Mouse (Mus musculus): ENCODE data around the gene Nae1. TPM values are rescaled to one million over a fixed set of nuclear protein-coding genes. Genes with fewer than 3 reads are reported as not detected.
A peak's percentile ranks its signal among the peaks of the same experiment; 100 is the strongest.

The Nae1 gene
- total RNA-seq, 1 experiment from 2014 or later = 43.1 TPM

DNA sequence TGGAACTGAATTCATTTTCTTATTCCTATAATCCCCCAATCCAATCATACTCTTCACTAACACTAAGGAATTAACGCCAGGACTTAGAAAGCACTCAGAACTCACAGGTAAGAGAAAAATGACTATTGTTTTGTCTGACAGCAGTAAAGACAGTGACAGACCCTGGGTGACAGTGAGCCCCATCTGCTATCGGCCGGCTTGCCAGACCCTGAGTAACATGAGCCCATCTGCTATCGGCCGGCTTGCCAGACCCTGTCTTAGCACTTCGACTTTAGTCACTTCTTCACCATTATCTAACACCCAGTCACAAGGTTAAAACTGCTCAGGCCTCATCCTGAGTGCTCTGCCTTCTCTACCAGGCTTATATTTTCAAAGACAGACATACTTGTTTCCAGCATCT lies 4.8 kb downstream of the Nae1 start:
- DNase-seq = no peak

DNA sequence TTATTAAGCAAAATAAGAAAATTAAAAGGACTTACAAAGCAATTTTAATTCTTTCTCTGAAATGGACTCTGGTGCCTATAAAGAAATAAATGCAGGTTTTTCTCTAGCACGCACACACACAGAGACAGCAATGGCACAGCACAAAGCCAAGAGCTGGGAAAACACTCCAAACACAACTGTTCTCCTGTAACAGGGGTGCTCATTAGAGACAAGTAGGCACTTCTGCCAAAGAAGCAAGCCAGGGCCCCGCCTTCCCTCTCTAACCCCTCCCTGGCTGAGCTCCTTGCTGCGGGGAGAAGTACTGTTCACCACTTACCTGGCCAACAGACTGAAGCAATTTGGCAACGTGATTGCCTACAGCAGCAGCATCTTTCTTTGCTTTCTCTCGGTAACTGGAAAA lies 16.6 kb downstream of the Nae1 start:
- no peak for DNase-seq

DNA sequence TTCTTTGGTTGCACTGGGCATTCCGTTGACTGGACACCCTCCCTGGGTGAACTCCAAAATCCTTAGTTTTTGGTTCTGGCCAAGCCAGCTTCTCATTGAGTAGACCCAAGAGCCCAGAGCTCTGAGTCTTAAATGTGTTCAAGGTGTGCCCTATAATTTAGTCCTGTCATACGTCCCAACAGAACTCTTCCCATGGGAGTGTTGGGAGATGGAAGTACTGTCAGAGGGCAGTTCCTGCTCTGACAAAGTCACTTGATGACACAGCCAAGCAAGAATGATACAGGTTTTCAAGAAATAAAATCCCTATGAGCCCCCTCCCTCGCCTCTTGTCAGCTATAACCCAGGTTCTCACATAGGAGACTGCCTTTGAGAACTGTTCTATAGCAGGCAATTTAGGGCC lies 24.3 kb downstream of the Nae1 start:
- DNase-seq = no peak

DNA sequence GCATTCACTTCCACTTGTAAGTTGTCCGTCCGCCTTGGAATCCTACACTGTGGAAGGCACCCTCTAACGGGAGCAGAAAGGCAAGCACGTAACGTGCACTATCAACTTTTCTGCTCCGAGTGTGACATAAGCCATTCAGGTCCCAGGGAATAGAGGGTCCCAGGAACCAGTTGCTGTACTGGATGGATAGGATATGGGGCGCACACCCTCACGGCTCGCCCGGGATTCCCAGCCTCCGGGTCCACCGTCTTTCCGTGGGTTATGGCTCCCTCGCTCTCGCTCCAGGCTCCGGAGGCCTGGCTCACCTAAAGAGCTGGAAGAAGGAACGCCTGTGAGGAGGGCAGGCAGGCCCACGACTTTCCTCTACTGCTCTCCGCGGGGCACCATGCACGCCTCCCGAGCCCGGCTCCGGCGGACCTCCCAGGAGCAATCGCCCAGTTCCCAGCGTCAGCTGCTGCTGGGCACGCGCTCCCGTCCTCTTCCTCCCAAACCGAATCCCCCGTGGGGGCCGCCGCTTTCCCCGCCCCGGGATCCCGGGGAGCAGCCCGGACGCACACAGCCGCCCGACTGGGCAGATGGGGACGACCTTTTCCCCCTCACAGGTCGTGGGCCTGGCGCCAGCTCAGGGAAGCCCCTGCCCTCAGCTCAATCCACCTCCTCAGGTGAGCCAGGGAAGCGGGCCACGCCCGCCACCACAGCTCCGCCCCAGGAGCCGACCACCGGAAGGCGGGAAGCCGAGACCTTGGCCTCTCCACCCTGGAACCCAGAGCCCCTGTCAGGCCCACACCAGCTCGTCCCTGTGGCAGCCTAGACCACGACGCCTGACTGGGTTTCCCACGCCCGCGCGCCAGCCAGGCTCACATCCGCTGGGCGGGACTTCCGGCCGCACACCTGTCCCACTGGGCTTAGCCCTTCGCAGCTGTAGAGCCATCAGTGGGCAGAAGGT lies 25.1 kb downstream of the Nae1 start, which contains the start of gene Terb1:
Gene Terb1, minus strand, starts transcription at position 850 of the 946 bp plus-strand sequence.
- DNase-seq = peak; percentile 45

GRCm38 (mm10) chr8:104479091-104479490 lies 55.3 kb downstream of the Nae1 start:
- no peak for DNase-seq

DNA sequence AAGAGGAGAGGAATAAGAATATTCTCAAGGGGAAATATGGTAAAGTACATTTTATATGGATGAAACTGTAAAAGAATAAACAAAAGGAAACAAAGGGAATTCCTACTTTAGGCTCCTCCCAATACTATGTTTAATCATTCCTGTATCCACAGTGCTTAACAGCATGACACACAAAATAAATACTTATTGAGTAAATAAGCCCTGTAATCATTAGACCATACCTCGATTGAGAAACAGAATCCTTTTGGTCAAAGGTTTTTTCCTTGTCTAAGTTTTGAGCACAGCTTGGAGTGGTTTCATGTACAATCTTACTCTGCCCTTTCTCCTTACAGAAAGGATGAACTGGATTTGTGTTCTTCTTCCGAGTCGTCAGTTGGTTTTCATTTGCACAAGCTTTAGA lies 62.0 kb downstream of the Nae1 start:
- no peak for DNase-seq

DNA sequence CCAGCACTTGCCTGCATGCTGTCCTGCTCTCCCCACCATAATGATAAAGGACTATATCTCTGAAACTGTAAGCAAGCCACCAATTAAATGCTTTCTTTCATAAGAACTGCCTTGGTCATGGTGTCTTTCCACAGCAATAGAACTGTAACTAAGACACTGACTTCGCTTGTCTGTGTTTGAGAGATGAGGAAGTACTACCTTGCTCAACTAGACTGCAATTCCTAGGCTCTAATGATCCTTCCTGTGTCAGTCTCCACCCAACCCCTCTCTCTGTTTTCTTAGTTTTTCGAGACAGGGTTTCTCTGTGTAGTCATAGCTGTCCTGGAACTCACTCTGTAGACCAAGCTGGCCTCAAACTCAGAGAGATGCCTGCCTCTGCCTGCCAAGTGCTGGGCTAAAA lies 67.0 kb downstream of the Nae1 start:
- no peak for DNase-seq

Other genes starting within 250 kb of the Nae1 start
- gene Cmtm2a, start 241.5 kb downstream of the Nae1 start, total RNA-seq (2021) = 0.97 and 3.6 TPM in 2 replicates
- not detected in 2 replicates for gene Gm45711, start 224.6 kb downstream of the Nae1 start, total RNA-seq (2021)
- 0.52 and 1.0 TPM in 2 replicates for gene Cmtm1, start 224.5 kb downstream of the Nae1 start, total RNA-seq (2021)
- gene Gm11020, start 213.1 kb downstream of the Nae1 start, total RNA-seq (2021) = not detected in 2 replicates
- not detected in 2 replicates for gene Cmtm2b, start 212.4 kb downstream of the Nae1 start, total RNA-seq (2021)
- gene Cmtm3, start 195.2 kb downstream of the Nae1 start, total RNA-seq (2021) = 73.6 and 85.9 TPM in 2 replicates
- gene Cmtm4, start 138.8 kb downstream of the Nae1 start, total RNA-seq (2021) = 44.4 and 46.0 TPM in 2 replicates
- gene Dync1li2, start 91.6 kb downstream of the Nae1 start, total RNA-seq (2021) = 138 and 198 TPM in 2 replicates
- not detected in 2 replicates for gene Terb1, start 24.7 kb downstream of the Nae1 start, total RNA-seq (2021)
- 2.3 and 2.6 TPM in 2 replicates for gene Car7, start 52 bp upstream of the Nae1 start, total RNA-seq (2021)
- 31.0 and 32.4 TPM in 2 replicates for gene Pdp2, start 56.8 kb upstream of the Nae1 start, total RNA-seq (2021)
- not detected in 2 replicates for gene Cdh16, start 89.8 kb upstream of the Nae1 start, total RNA-seq (2021)
- gene Rrad, start 96.7 kb upstream of the Nae1 start, total RNA-seq (2021) = 3.9 TPM in 2 replicates
- 44.1 and 62.7 TPM in 2 replicates for gene Ciao2b, start 107.3 kb upstream of the Nae1 start, total RNA-seq (2021)
- gene Ces2a, start 199.4 kb upstream of the Nae1 start, total RNA-seq (2021) = 2.0 TPM in 1 of 2 replicates, not detected in the other